Mouse (Mus musculus): ENCODE results near the gene Depdc5. TPM values are rescaled to one million over a fixed set of nuclear protein-coding genes. Genes with fewer than 3 reads are reported as not detected.

Depdc5 gene
- polyA plus RNA-seq, 1 experiment from 2014 or later, result 20.2 TPM

DNA sequence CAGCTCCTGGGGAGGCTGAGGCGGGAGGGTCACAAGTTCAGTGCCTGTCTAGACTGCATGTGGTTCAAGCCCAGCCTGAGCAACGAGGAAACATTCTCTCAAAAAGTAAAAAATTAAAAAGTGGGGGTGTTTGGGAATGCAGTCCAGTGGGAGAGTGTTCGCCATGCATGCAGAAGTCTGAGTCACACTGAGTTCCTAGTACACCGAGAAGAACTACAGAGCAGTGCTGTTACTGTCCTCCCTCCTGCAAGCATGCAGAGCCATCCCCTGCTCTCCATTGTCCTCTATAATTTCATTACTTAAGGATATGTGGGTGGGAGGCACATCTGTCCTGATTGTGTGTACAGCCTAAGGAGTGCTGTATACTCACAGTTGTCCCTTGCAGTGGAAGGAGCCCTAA lies 59.4 kb downstream of the Depdc5 start:
- peaks cover 16% of the 10 kb centered on the region for H3K36me3 ChIP-seq
- no peak for ATAC-seq

DNA sequence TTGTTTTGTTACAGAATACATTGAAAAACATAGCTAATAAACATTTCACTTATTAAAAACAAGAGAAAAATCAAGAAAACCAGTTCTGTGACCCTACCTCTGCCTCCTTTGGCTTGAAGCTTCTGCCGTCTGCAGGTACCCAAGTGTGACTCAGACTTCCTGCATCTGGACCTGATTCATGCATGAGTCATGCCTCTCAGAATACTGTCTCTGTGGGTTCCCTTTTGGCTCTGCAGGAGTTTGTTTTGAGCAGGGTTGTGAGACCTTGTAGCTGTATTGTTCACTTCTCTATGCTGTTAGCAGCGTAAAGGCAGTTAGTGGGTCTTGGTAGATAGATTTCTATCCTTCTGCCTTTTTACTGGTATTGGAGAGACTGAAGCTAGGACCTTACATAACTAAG lies 67.3 kb downstream of the Depdc5 start:
- H3K4me1 ChIP-seq (replicated peaks), result no peaks in the 10 kb centered on the region
- no peak for ATAC-seq
- H3K27me3 ChIP-seq (replicated peaks), result no peaks in the 10 kb centered on the region
- H3K9me3 ChIP-seq, result no peaks in the 10 kb centered on the region
- H3K9ac ChIP-seq, result no peak overlapping the region
- H3K4me3 ChIP-seq (replicated peaks), result no peak overlapping the region
- no peak overlapping the region for H3K27ac ChIP-seq
- H3K36me3 ChIP-seq, result peaks cover 23% of the 10 kb centered on the region; the same call in 1 of the 2 replicates
- WGBS, result 81% methylated on average over 2 of the region's 2 CpGs
- H3K4me2 ChIP-seq (replicated peaks), result no peak overlapping the region

More for the DNA sequence above, 59.4 kb downstream of the Depdc5 start:
- Histone ChIP-seq H3K4me3 (replicated peaks) (no peak overlapping the region), H3K4me2 (replicated peaks) (no peak overlapping the region), H3K4me1 (replicated peaks) (no peaks in the 10 kb centered on the region), H3K9me3 (no peaks in the 10 kb centered on the region), H3K27ac (no peak overlapping the region), H3K9ac (no peak overlapping the region), H3K27me3 (replicated peaks) (no peaks in the 10 kb centered on the region)
- WGBS, result 91% methylated on average over 4 of the region's 4 CpGs

DNA sequence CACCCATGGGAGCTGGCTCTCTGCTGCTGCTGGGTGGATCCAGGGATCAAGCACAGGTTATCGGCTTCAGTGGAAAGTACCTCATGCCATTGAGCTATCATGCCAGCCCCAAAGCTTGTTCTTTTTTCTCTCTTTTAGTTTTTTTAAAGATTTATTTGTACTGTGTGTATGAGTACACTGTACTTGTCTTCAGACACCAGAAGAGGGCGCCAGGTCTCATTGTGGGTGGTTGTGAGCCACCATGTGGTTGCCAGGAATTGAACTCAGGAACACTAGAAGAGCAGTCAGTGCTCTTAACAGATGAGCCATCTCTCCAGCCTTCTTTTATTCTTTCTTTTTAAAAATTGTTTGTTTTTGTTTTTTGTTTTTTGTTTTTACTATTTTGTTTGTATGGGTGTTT lies 71.2 kb downstream of the Depdc5 start:
- H3K27me3 ChIP-seq (replicated peaks), result no peaks in the 10 kb centered on the region
- no peaks in the 10 kb centered on the region for H3K4me1 ChIP-seq (replicated peaks)
- H3K9me3 ChIP-seq, result no peaks in the 10 kb centered on the region
- H3K4me2 ChIP-seq (replicated peaks), result no peak overlapping the region
- 64% methylated on average over 2 of the region's 2 CpGs for WGBS
- H3K36me3 ChIP-seq, result peaks cover 14% of the 10 kb centered on the region; the same call in 1 of the 2 replicates
- no peak overlapping the region for H3K27ac ChIP-seq
- no peak overlapping the region for H3K4me3 ChIP-seq (replicated peaks)
- H3K9ac ChIP-seq, result no peak overlapping the region
- no peak for ATAC-seq

DNA sequence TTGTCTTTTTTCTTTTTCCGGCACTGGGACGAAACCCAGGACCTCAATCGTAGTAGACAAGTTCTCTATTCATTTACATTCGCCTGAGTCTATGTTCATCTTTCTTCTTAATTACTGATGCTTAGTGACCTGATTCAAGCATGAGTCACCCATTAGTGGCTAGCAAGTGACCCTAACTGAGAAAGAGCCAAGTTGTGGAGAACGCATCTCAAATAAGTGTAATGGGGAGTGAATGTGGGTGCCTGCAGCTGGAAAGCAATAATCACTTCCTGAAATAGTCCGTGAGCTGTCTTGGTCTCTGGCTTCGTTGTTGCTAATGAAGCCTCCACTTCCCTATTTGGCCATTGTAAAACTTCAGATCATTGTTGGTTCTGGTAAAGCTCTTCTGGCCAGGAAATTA lies 77.1 kb downstream of the Depdc5 start:
- H3K9me3 ChIP-seq, result no peaks in the 10 kb centered on the region
- WGBS, result 87% methylated on average over 7 of the region's 7 CpGs
- no peak overlapping the region for H3K27ac ChIP-seq
- H3K36me3 ChIP-seq, result peaks cover 13% of the 10 kb centered on the region
- no peak for ATAC-seq
- H3K27me3 ChIP-seq (replicated peaks), result no peaks in the 10 kb centered on the region
- H3K9ac ChIP-seq, result no peak overlapping the region
- H3K4me3 ChIP-seq (replicated peaks), result no peak overlapping the region
- H3K4me1 ChIP-seq (replicated peaks), result no peaks in the 10 kb centered on the region
- no peak overlapping the region for H3K4me2 ChIP-seq (replicated peaks)

DNA sequence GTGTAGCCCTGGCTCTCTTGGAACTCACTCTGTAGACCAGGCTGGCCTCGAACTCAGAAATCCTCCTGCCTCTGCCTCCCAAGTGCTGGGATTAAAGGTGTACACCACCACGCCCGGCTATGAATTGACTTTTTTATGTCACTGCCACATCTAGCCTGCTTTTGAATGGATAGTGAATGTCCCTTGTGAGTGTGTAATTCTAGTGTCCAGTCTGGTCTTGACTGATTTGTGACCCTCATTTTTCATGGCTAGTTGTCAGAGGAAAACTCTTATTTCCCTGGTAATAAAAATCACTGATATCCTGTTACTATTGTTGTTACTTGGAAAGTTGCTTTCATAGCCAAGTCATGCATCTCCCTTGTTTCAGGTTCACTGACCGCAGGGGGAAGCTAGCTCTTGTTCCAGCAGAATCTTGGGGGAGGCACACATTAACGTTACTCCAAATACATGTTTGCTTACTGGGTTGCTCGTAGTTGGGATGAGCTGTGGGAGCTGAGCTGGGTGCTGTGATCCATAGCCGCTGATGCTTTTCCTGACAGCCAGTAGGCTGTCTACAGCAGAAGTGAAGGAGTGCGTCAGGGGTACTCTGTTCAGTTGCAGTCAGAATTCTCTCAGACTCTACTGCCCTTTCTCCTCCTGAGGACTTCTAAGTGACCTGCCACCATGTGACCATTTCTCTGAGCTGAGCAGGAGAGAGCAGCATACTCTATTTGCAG lies 77.9 kb downstream of the Depdc5 start:
- H3K36me3 ChIP-seq, result peaks cover 13% of the 10 kb centered on the region
- H3K4me1 ChIP-seq (replicated peaks), result no peaks in the 10 kb centered on the region
- WGBS, result 94% methylated on average over 8 of the region's 8 CpGs

DNA sequence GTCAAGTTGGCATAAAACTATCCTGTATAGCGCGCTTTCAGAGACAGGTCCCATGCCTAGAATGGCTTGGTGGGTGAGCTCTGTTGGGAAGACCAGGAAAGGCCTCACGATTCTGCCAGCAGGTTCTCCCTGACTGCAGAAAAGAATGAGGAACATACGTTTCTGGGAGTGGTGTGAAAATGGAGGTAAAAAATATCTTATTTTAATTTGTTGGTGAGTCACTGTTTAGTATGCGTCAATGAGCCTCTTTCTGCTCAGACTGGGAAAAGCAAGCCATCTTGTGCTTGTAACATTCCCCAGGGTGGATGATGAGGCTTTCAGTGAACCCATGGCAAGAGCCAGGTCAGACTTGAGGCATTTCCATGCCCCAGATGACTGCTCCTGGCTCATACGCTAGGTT lies 86.6 kb downstream of the Depdc5 start:
- Histone ChIP-seq H3K9ac (no peak overlapping the region), H3K36me3 (peaks cover 17% of the 10 kb centered on the region), H3K27ac (no peak overlapping the region), H3K4me2 (replicated peaks) (no peak overlapping the region), H3K4me3 (replicated peaks) (no peak overlapping the region), H3K4me1 (replicated peaks) (no peaks in the 10 kb centered on the region), H3K9me3 (no peaks in the 10 kb centered on the region), H3K27me3 (replicated peaks) (no peaks in the 10 kb centered on the region)
- WGBS, result 96% methylated on average over 6 of the region's 6 CpGs
- ATAC-seq, result no peak

More for the DNA sequence above, 77.9 kb downstream of the Depdc5 start:
- Histone ChIP-seq H3K4me3 (replicated peaks) (no peak overlapping the region), H3K27ac (no peak overlapping the region), H3K4me2 (replicated peaks) (no peak overlapping the region), H3K9ac (no peak overlapping the region), H3K9me3 (no peaks in the 10 kb centered on the region), H3K27me3 (replicated peaks) (no peaks in the 10 kb centered on the region)
- no peak for ATAC-seq

DNA sequence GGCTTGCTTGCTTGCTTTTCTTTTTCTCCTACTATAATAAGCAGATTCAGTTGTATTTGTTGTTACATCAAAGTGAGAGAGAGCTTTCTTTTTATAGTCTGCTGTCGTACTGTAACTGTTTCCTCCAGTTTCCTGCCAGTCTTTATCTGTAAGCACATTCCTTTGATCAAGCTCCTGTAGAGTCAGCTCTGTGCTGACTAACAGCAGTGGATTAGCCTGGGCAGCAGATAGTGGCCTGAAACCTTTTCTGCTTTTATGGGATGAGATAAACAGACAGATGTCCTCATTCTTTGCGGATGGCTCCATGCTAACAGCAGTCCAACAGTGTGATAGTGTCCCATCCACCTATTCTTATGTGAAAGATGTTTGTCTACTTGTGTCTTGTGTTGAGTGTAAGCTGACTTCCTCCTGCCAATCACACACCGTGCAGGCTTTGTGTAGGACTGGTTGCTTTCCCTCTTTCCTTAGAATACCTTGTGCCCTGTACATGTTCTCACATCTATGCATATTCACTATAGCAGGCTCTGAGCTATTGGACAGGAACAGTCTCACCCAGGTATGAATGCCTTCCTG lies 87.3 kb downstream of the Depdc5 start:
- Histone ChIP-seq H3K9me3 (no peaks in the 10 kb centered on the region), H3K4me3 (replicated peaks) (no peak overlapping the region), H3K36me3 (peaks cover 17% of the 10 kb centered on the region), H3K27me3 (replicated peaks) (no peaks in the 10 kb centered on the region), H3K9ac (no peak overlapping the region), H3K4me1 (replicated peaks) (no peaks in the 10 kb centered on the region), H3K27ac (no peak overlapping the region), H3K4me2 (replicated peaks) (no peak overlapping the region)
- ATAC-seq, result no peak; the same call in 1 of the 2 replicates
- 79% methylated on average over 3 of the region's 3 CpGs for WGBS

DNA sequence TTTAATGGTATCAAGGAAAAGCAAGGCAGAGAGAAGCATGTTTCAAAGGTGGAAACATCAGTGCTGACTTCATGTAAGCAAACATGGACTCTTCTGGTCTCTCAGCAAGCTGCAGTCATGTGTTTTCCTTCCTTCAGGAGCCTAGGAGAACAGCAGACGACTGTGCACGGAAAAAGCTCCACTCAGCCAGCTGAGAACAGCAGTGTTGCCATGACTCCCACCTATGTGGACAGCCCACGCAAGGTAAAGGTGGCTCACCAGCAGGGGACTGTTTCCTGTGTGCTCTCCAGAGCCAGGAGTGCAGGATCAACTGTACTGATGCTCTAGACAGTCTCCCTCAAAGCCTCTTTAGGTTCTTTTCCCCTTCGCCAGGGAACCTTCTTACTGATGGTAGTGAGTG lies 92.2 kb downstream of the Depdc5 start:
- Histone ChIP-seq H3K36me3 (peaks cover 4% of the 10 kb centered on the region; the same call in 1 of the 2 replicates), H3K9ac (no peak overlapping the region)
- 81% methylated on average over 4 of the region's 4 CpGs for WGBS

DNA sequence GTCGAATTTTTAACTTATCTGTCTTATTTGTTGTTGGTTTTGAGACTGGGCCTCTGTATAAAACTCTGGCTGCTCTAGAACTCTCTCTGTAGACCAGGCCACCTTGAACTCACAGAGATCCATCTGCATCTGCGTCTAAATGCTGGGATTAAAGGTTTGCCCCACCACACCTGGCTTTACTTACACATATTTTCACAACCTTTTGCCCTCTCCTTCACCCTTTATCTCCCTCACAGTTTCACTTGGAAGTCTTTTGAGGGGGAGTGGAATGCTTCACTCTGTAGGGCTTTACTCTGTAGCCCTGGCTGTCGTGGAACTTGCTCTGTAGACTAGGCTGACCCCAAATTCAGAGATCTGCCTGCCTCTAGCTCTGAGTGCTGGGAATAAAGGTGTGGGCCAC lies 98.1 kb downstream of the Depdc5 start:
- no peak overlapping the region for H3K4me3 ChIP-seq (replicated peaks)
- H3K9ac ChIP-seq, result no peak overlapping the region
- no peaks in the 10 kb centered on the region for H3K4me1 ChIP-seq (replicated peaks)
- no peaks in the 10 kb centered on the region for H3K27me3 ChIP-seq (replicated peaks)
- no peak for ATAC-seq
- H3K9me3 ChIP-seq, result no peaks in the 10 kb centered on the region
- 78% methylated on average over 3 of the region's 3 CpGs for WGBS
- H3K36me3 ChIP-seq, result peaks cover 15% of the 10 kb centered on the region; the same call in 1 of the 2 replicates
- no peak overlapping the region for H3K4me2 ChIP-seq (replicated peaks)
- no peak overlapping the region for H3K27ac ChIP-seq

More for the DNA sequence above, 92.2 kb downstream of the Depdc5 start:
- no peaks in the 10 kb centered on the region for H3K9me3 ChIP-seq
- ATAC-seq, result no peak
- no peak overlapping the region for H3K4me3 ChIP-seq (replicated peaks)
- no peak overlapping the region for H3K27ac ChIP-seq
- no peaks in the 10 kb centered on the region for H3K4me1 ChIP-seq (replicated peaks)
- H3K27me3 ChIP-seq (replicated peaks), result no peaks in the 10 kb centered on the region
- H3K4me2 ChIP-seq (replicated peaks), result no peak overlapping the region

DNA sequence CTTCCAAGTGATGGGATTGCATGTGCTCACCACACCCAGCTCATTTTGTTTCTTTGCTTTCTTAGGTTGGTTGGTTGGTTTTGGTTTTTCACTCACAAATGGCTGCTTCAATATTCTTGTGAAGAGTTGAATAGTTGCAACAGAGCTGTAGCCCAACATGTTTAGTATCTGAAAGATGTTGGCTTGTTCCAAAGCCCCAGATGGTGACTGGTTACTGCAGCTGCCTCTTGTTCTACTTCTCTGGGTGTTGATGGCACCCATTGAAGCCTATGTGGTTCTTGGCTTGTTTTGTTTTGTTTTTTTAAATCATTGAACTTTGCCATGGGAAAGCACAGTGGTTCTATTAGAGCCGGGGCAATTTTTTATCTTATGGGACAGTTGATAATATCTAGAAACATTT lies 99.1 kb downstream of the Depdc5 start:
- Histone ChIP-seq H3K27ac (no peak overlapping the region), H3K27me3 (replicated peaks) (no peaks in the 10 kb centered on the region), H3K4me3 (replicated peaks) (no peak overlapping the region), H3K9me3 (no peaks in the 10 kb centered on the region), H3K36me3 (peaks cover 15% of the 10 kb centered on the region; the same call in 1 of the 2 replicates), H3K9ac (no peak overlapping the region), H3K4me2 (replicated peaks) (no peak overlapping the region), H3K4me1 (replicated peaks) (no peaks in the 10 kb centered on the region)
- no peak for ATAC-seq
- WGBS, result 93% methylated on average over 1 of the region's 1 CpGs

DNA sequence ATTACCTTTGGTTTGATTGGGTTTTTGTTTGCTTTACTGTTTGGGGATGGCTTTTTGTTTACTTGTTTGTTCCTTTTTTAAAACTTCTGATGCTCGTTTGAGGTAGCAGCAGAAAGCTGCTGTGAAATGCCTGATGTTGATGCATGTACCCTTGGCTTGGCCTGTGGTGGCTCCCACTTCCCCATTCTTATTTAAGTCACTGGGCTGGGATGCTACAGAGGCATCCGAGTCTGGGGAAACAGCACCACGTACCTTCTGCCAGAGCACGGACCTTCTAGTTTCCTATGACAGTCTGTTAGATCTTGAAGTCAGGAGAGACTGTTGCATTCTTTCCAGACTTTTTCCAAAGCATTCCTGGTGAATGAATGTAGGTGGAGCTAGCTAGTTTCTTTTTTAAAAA lies 113.0 kb downstream of the Depdc5 start:
- 79% methylated on average over 4 of the region's 4 CpGs for WGBS
- Histone ChIP-seq H3K36me3 (peaks cover 5% of the 10 kb centered on the region; the same call in 1 of the 2 replicates), H3K27ac (no peak overlapping the region), H3K27me3 (replicated peaks) (no peaks in the 10 kb centered on the region), H3K9ac (no peak overlapping the region), H3K9me3 (no peaks in the 10 kb centered on the region), H3K4me3 (replicated peaks) (no peak overlapping the region), H3K4me2 (replicated peaks) (no peak overlapping the region), H3K4me1 (replicated peaks) (no peaks in the 10 kb centered on the region)
- ATAC-seq, result no peak

DNA sequence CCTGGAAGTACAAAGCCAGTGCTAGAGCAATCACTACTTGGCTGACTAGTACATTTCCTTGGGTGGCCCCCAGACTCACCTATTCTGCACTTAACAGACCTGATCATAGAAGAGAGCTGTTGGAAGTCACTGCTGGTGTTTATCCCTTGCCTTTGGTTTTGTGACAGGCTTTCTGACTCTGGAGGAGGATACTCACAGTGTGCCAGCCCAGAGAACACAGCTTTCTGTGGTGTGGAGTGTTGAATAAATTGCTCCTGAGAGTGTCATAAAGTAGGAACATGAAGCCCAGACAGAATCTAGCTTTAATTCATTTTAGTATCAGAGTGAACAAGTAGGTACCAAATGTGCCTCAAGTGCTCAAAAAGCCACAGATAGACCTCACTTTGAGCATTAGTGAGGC lies 113.7 kb downstream of the Depdc5 start:
- no peak for ATAC-seq
- H3K9ac ChIP-seq, result no peak overlapping the region
- peaks cover 5% of the 10 kb centered on the region; the same call in 1 of the 2 replicates for H3K36me3 ChIP-seq
- no peak overlapping the region for H3K27ac ChIP-seq
- no peaks in the 10 kb centered on the region for H3K4me1 ChIP-seq (replicated peaks)
- no peak overlapping the region for H3K4me3 ChIP-seq (replicated peaks)
- no peak overlapping the region for H3K4me2 ChIP-seq (replicated peaks)
- H3K9me3 ChIP-seq, result no peaks in the 10 kb centered on the region
- H3K27me3 ChIP-seq (replicated peaks), result no peaks in the 10 kb centered on the region

DNA sequence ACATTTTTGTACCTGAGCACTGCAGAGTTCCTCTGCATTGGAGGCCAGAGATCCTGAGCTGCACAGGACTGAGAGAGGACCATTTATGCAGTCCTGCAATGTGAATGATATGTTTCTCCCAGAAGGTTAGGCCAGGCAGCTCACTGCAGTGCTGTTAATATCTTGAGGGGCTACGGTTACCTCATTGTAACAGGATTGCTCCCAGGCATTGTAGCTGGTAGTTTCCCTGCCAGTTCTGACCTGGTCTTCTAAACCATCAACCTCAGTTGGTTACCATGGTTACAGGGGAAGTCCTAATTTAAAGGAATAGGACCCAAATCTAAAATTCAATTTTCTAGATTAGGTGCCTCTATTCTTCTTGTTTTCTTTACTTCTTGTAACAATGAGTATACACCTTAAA lies 121.9 kb downstream of the Depdc5 start:
- no peak for ATAC-seq
- no peak overlapping the region for H3K4me3 ChIP-seq (replicated peaks)
- H3K9me3 ChIP-seq, result no peaks in the 10 kb centered on the region
- H3K27me3 ChIP-seq (replicated peaks), result no peaks in the 10 kb centered on the region
- H3K4me1 ChIP-seq (replicated peaks), result no peaks in the 10 kb centered on the region
- H3K9ac ChIP-seq, result no peak overlapping the region
- no peak overlapping the region for H3K4me2 ChIP-seq (replicated peaks)
- no peak overlapping the region for H3K27ac ChIP-seq
- H3K36me3 ChIP-seq, result peaks cover 25% of the 10 kb centered on the region
- 85% methylated on average over 1 of the region's 1 CpGs for WGBS
